In the genomic region with DNA sequence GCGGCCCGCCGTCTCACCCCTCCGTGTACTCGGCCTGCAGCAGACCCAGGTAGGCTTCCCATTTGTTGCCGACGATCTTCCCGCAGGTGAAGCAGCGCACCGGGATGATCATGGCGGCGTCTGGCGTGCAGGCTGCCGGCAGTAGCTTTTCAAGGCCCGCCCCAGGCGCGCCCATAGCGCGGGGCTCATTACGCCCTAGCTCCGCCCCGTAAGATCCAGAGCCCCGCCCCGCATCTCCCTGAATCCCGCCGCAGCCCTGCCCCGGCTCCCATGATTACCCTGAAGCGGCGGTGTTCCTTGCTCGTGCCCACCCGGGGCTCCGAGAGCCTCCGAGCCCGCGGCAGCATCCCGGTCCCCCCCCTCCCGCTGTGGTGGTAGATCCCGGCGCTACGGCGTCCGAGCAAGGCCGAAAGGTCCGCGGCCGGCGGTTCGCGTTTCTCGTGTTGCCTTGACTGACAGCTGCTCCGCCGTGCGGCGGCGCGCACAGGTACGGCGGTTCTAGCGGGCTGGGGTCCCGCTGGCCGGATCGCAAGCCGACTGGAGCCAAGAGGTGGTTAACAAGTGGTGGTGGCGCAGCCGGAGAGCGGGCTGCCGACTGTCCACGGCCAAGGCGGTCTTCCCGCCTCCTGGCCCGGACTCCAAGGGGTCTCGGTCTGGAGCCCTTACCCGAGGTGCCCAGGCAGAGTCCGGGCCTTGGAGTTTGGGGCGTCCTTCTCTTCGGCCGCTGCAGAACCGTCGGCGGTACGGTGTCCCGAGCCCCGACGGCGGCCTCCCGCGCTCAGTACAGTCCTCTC, we compare ENCODE assay signal across 8 mouse cellular contexts. TPM values are rescaled to one million over a fixed set of nuclear protein-coding genes. Genes with fewer than 3 reads are reported as not detected.
DNase-seq lines count a peak whose midpoint lies in the region; ATAC-seq and TF ChIP-seq lines count a peak whose summit lies in the region.

Gene Polr2l (minus strand): TSS at position 122 of the 794 bp plus-strand sequence.
Gene Tspan4 (plus strand): TSS at position 230 of the 794 bp plus-strand sequence.

- peak within 1 kb of the TSS; percentile 72 for H3K27ac ChIP-seq in bone marrow macrophage, adult 2 months (ENCODE audit: insufficient read depth, low read depth, low read length)
- peak within 1 kb of the TSS; percentile 92 for H3K27ac ChIP-seq in embryonic facial prominence, embryonic 15.5 days (replicated peaks)
- peak within 1 kb of the TSS; percentile 99 for H3K27ac ChIP-seq in heart, embryonic 10.5 days
- peak within 1 kb of the TSS; percentile 97 for H3K27ac ChIP-seq in kidney, embryonic 15.5 days
- peak within 1 kb of the TSS; percentile 87 for H3K27ac ChIP-seq in liver, embryonic 13.5 days
- peak within 1 kb of the TSS; percentile 95 for H3K27ac ChIP-seq in stomach, embryonic 14.5 days (ENCODE audit: low read length)

- peak within 1 kb of the TSS; percentile 87 for H3ac ChIP-seq in C2C12 (ENCODE audit: control insufficient read depth, insufficient read length, low read depth)

- peaks cover 27% of the 10 kb centered on the region for H3K36me3 ChIP-seq in C2C12 (ENCODE audit: control insufficient read depth, insufficient read depth)
- H3K36me3 ChIP-seq in embryonic facial prominence, embryonic 15.5 days, result peaks cover 25% of the 10 kb centered on the region
- H3K36me3 ChIP-seq in heart, embryonic 10.5 days, result peaks cover 25% of the 10 kb centered on the region
- H3K36me3 ChIP-seq in kidney, embryonic 15.5 days, result peaks cover 27% of the 10 kb centered on the region
- peaks cover 26% of the 10 kb centered on the region for H3K36me3 ChIP-seq in liver, embryonic 13.5 days
- H3K36me3 ChIP-seq in stomach, embryonic 14.5 days (ENCODE audit: control insufficient read depth, insufficient read depth, low read length), result peaks cover 25% of the 10 kb centered on the region

- no peaks in the 10 kb centered on the region for H3K27me3 ChIP-seq in C2C12 (ENCODE audit: control insufficient read depth, insufficient read depth, insufficient read length)
- H3K27me3 ChIP-seq in embryonic facial prominence, embryonic 15.5 days, result no peaks in the 10 kb centered on the region
- H3K27me3 ChIP-seq in heart, embryonic 10.5 days (ENCODE audit: insufficient read depth, poor library complexity, severe bottlenecking), result no peaks in the 10 kb centered on the region
- no peaks in the 10 kb centered on the region for H3K27me3 ChIP-seq in kidney, embryonic 15.5 days
- no peaks in the 10 kb centered on the region for H3K27me3 ChIP-seq in liver, embryonic 13.5 days
- no peaks in the 10 kb centered on the region for H3K27me3 ChIP-seq in stomach, embryonic 14.5 days (ENCODE audit: control insufficient read depth, insufficient read depth, low read length)

- TF ChIP-seq POLR2A in bone marrow macrophage, adult 2 months (IDR thresholded peaks at IDR 0.05; ENCODE audit: borderline replicate concordance, low read depth, low read length), result no peak

- peaks cover 94% of the 10 kb centered on the region for H3K79me2 ChIP-seq in C2C12 (ENCODE audit: control insufficient read depth, insufficient read depth)

- peaks cover 58% of the 10 kb centered on the region for H3K79me3 ChIP-seq in C2C12 (ENCODE audit: low read depth)

- ATAC-seq in embryonic facial prominence, embryonic 15.5 days (ENCODE audit: insufficient number of reproducible peaks, low FRiP score, low TSS enrichment, low read depth), result peak; percentile 61
- ATAC-seq in kidney, embryonic 15.5 days (replicated peaks; ENCODE audit: low FRiP score), result peak; percentile 57
- peak; percentile 77 for ATAC-seq in liver, embryonic 13.5 days (ENCODE audit: low read depth)
- ATAC-seq in stomach, embryonic 14.5 days (ENCODE audit: insufficient number of reproducible peaks, insufficient read depth, low FRiP score, low read depth), result peak; percentile 69

- no peak for TF ChIP-seq CTCF in C2C12 (IDR thresholded peaks at IDR 0.05; ENCODE audit: control insufficient read depth, insufficient read depth, insufficient read length)
- TF ChIP-seq CTCF in bone marrow macrophage, adult 2 months (IDR thresholded peaks at IDR 0.05; ENCODE audit: low read depth, low read length), result no peak

- under 1% methylated on average over 82 of the region's 87 CpGs for WGBS in embryonic facial prominence, embryonic 15.5 days
- under 1% methylated on average over 87 of the region's 87 CpGs for WGBS in heart, embryonic 10.5 days
- under 1% methylated on average over 86 of the region's 87 CpGs for WGBS in kidney, embryonic 15.5 days
- under 1% methylated on average over 86 of the region's 87 CpGs for WGBS in liver, embryonic 13.5 days (ENCODE audit: insufficient replicate concordance)
- WGBS in stomach, embryonic 14.5 days, result under 1% methylated on average over 80 of the region's 87 CpGs

- peak within 1 kb of the TSS; percentile 90 for H3K4me2 ChIP-seq in embryonic facial prominence, embryonic 15.5 days (replicated peaks)
- H3K4me2 ChIP-seq in kidney, embryonic 15.5 days, result peak within 1 kb of the TSS; percentile 92
- H3K4me2 ChIP-seq in liver, embryonic 13.5 days, result peak within 1 kb of the TSS; percentile 95
- peak within 1 kb of the TSS; percentile 88 for H3K4me2 ChIP-seq in stomach, embryonic 14.5 days (replicated peaks; ENCODE audit: low read depth, low read length)

- H3K4me3 ChIP-seq in C2C12 (ENCODE audit: insufficient read depth, poor library complexity, severe bottlenecking), result peak within 1 kb of the TSS; percentile 76
- peak within 1 kb of the TSS; percentile 82 for H3K4me3 ChIP-seq in bone marrow macrophage, adult 2 months (ENCODE audit: insufficient read depth, low read length)
- peak within 1 kb of the TSS; percentile 76 for H3K4me3 ChIP-seq in embryonic facial prominence, embryonic 15.5 days (replicated peaks)
- peak within 1 kb of the TSS; percentile 92 for H3K4me3 ChIP-seq in heart, embryonic 10.5 days
- H3K4me3 ChIP-seq in kidney, embryonic 15.5 days (replicated peaks), result peak within 1 kb of the TSS; percentile 66
- H3K4me3 ChIP-seq in liver, embryonic 13.5 days (replicated peaks), result peak within 1 kb of the TSS; percentile 81
- peak within 1 kb of the TSS; percentile 75 for H3K4me3 ChIP-seq in stomach, embryonic 14.5 days (ENCODE audit: low read depth, low read length)

- peak within 1 kb of the TSS; percentile 71 for H3K9ac ChIP-seq in embryonic facial prominence, embryonic 15.5 days
- H3K9ac ChIP-seq in kidney, embryonic 15.5 days, result peak within 1 kb of the TSS; percentile 66
- H3K9ac ChIP-seq in liver, embryonic 13.5 days, result peak within 1 kb of the TSS; percentile 87
- H3K9ac ChIP-seq in stomach, embryonic 14.5 days (replicated peaks; ENCODE audit: low read depth, low read length), result peak within 1 kb of the TSS; percentile 76

- no peaks in the 10 kb centered on the region for H3K9me3 ChIP-seq in embryonic facial prominence, embryonic 15.5 days (replicated peaks)
- H3K9me3 ChIP-seq in heart, embryonic 10.5 days, result no peaks in the 10 kb centered on the region
- no peaks in the 10 kb centered on the region for H3K9me3 ChIP-seq in kidney, embryonic 15.5 days (replicated peaks)
- H3K9me3 ChIP-seq in liver, embryonic 13.5 days (replicated peaks), result no peaks in the 10 kb centered on the region
- no peaks in the 10 kb centered on the region for H3K9me3 ChIP-seq in stomach, embryonic 14.5 days (ENCODE audit: control insufficient read depth, low read depth, low read length)

- peaks cover 30% of the 10 kb centered on the region for H3K4me1 ChIP-seq in bone marrow macrophage, adult 2 months (ENCODE audit: control insufficient read depth, insufficient read depth, low read length)
- H3K4me1 ChIP-seq in embryonic facial prominence, embryonic 15.5 days, result peaks cover 45% of the 10 kb centered on the region
- H3K4me1 ChIP-seq in heart, embryonic 10.5 days, result peaks cover 50% of the 10 kb centered on the region
- peaks cover 55% of the 10 kb centered on the region for H3K4me1 ChIP-seq in kidney, embryonic 15.5 days
- peaks cover 62% of the 10 kb centered on the region for H3K4me1 ChIP-seq in liver, embryonic 13.5 days (replicated peaks)
- H3K4me1 ChIP-seq in stomach, embryonic 14.5 days (ENCODE audit: control insufficient read depth, insufficient read depth, low read length), result peaks cover 27% of the 10 kb centered on the region

- peak; percentile 94 for DNase-seq in heart, embryonic 10.5 days (ENCODE audit: low spot score)
- DNase-seq in liver, embryonic 13.5 days, result peak; percentile 79
- DNase-seq in natural killer cell, adult 2 months (ENCODE audit: low spot score in 2 of 2), result peak; percentile 82 to 86

TF ChIP-seq in C2C12, 6 proteins besides CTCF, POLR2A, EP300 and RAD21:
- TF ChIP-seq USF1 (IDR thresholded peaks at IDR 0.05; ENCODE audit: low read depth) (no peak), CEBPB (IDR thresholded peaks at IDR 0.05; ENCODE audit: low read depth) (no peak), MYOG (IDR thresholded peaks at IDR 0.05; ENCODE audit: control insufficient read depth, extremely low read depth, insufficient read length) (no peak), MYOD1 (IDR thresholded peaks at IDR 0.05; ENCODE audit: control insufficient read depth, insufficient read length, low read depth) (no peak), FOSL1 (IDR thresholded peaks at IDR 0.05; ENCODE audit: insufficient read depth, low read length, poor library complexity, severe bottlenecking) (no peak), MAX (IDR thresholded peaks at IDR 0.05) (no peak)

RNA-seq across cellular contexts. Expression of gene Polr2l, which starts in this region (rescaled TPM):
- 124 TPM for polyA plus RNA-seq in C2C12 (2012; fragmentation: generic; extraction: Trizol)
- polyA plus RNA-seq in bone marrow macrophage, adult 2 months (2012; ENCODE audit: insufficient read depth, insufficient read length, missing spikeins), result 4.8 and 5.0 TPM in 2 replicates
- 63.9 and 66.4 TPM in 2 replicates for polyA plus RNA-seq in embryonic facial prominence, embryonic 15.5 days (2015; fragmentation: Nextera tagmentation; extraction: Ambion mirVana)
- 73.2 and 74.5 TPM in 2 replicates for polyA plus RNA-seq in heart, embryonic 10.5 days (2016; fragmentation: Nextera tagmentation; extraction: Ambion mirVana)
- polyA plus RNA-seq in kidney, embryonic 15.5 days (2015; fragmentation: Nextera tagmentation; extraction: Ambion mirVana), result 78.7 and 81.5 TPM in 2 replicates
- polyA plus RNA-seq in liver, embryonic 13.5 days (2015; fragmentation: Nextera tagmentation; extraction: Ambion mirVana), result 63.9 and 72.4 TPM in 2 replicates
- 65.1 and 72.3 TPM in 2 replicates for polyA plus RNA-seq in stomach, embryonic 14.5 days (2014; fragmentation: Nextera tagmentation; extraction: Ambion mirVana)

RNA-seq across cellular contexts. Expression of gene Tspan4, which starts in this region (rescaled TPM):
- 278 TPM for polyA plus RNA-seq in C2C12 (2012; fragmentation: generic; extraction: Trizol)
- 99.8 and 102 TPM in 2 replicates for polyA plus RNA-seq in bone marrow macrophage, adult 2 months (2012; ENCODE audit: insufficient read depth, insufficient read length, missing spikeins)
- 60.8 and 67.9 TPM in 2 replicates for polyA plus RNA-seq in embryonic facial prominence, embryonic 15.5 days (2015; fragmentation: Nextera tagmentation; extraction: Ambion mirVana)
- 69.0 and 70.8 TPM in 2 replicates for polyA plus RNA-seq in heart, embryonic 10.5 days (2016; fragmentation: Nextera tagmentation; extraction: Ambion mirVana)
- 91.6 and 93.4 TPM in 2 replicates for polyA plus RNA-seq in kidney, embryonic 15.5 days (2015; fragmentation: Nextera tagmentation; extraction: Ambion mirVana)
- polyA plus RNA-seq in liver, embryonic 13.5 days (2015; fragmentation: Nextera tagmentation; extraction: Ambion mirVana), result 49.3 and 49.7 TPM in 2 replicates
- 72.1 and 76.7 TPM in 2 replicates for polyA plus RNA-seq in stomach, embryonic 14.5 days (2014; fragmentation: Nextera tagmentation; extraction: Ambion mirVana)

Comparison
In these comparisons a context has a peak if more than half of its experiments do, and no peak if none do; other contexts are left out.
1. Peak in every context shown above with its lines: DNase-seq, ATAC-seq, H3K4me3 ChIP-seq and H3K27ac ChIP-seq.
2. RNA of gene Polr2l (polyA plus RNA-seq): 124 TPM in C2C12 (single experiment), 78.7 to 81.5 TPM in kidney, embryonic 15.5 days, 73.2 to 74.5 TPM in heart, embryonic 10.5 days, 63.9 to 72.4 TPM in liver, embryonic 13.5 days, 65.1 to 72.3 TPM in stomach, embryonic 14.5 days and 63.9 to 66.4 TPM in embryonic facial prominence, embryonic 15.5 days; 4.8 to 5.0 TPM in bone marrow macrophage, adult 2 months; every median in the first group is over 10 times any median in the second.